Mouse (Mus musculus) ES-E14 (cell line): ENCODE measurements around the gene Elp5. TPM values are rescaled to one million over a fixed set of nuclear protein-coding genes. Genes with fewer than 3 reads are reported as not detected.

Experiments used
- DNase-seq: peaks from one replicate; pipeline ENCODE4 v3.0.0-alpha.2; 2013; ENCODE audit warnings: low read depth, low spot score
- H3K27ac ChIP-seq: 2 replicates; pipeline ENCODE4 v1.5.1; 2012; ENCODE audit warnings: low read depth, mild to moderate bottlenecking, low read length, moderate library complexity, mixed read lengths; ENCODE audit not compliant: poor library complexity, insufficient read depth, severe bottlenecking
- H3K36me3 ChIP-seq: 2 replicates; pipeline ENCODE4 v1.6.1; 2012; ENCODE audit warnings: mild to moderate bottlenecking, low read length, moderate library complexity, mixed read lengths; ENCODE audit not compliant: control insufficient read depth, poor library complexity, insufficient read depth, severe bottlenecking
- H3K4me1 ChIP-seq, 2 experiments: fragments of 150-350 bp in 1 of 2; sonication (generic) in 1 of 2; 2 replicates each; pipeline ENCODE4 v1.6.1; 2012; ENCODE audit warnings: low read length in 2 of 2, mild to moderate bottlenecking in 1 of 2, mixed read lengths in 1 of 2; ENCODE audit not compliant: control insufficient read depth in 2 of 2, insufficient read depth in 2 of 2, poor library complexity in 1 of 2
- H3K4me3 ChIP-seq, 2 experiments: fragments of 150-350 bp in 1 of 2; sonication (generic) in 1 of 2; 2 replicates each; pipeline ENCODE4 v1.5.1; 2012; ENCODE audit warnings: low read length in 2 of 2, low read depth in 1 of 2, mild to moderate bottlenecking in 1 of 2, mixed read lengths in 1 of 2; ENCODE audit not compliant: insufficient read depth in 1 of 2, poor library complexity in 1 of 2, severe bottlenecking in 1 of 2
- H3K9ac ChIP-seq: 2 replicates; pipeline ENCODE4 v1.6.1; 2012; ENCODE audit warnings: low read depth, mild to moderate bottlenecking, low read length, mixed read lengths; ENCODE audit not compliant: poor library complexity, insufficient read depth, severe bottlenecking
- H3K9me3 ChIP-seq: fragments of 150-350 bp; sonication (generic); 2 replicates; pipeline ENCODE4 v1.6.1; 2012; ENCODE audit warnings: low read depth, mild to moderate bottlenecking, low read length; ENCODE audit not compliant: control insufficient read depth, insufficient read depth
- CHD2 ChIP-seq: IDR thresholded peaks from 2 replicates; pipeline ENCODE4 v1.6.1; 2014; ENCODE audit warnings: mild to moderate bottlenecking, low read depth, low read length, inconsistent platforms
- HCFC1 ChIP-seq: IDR thresholded peaks from 2 replicates; pipeline ENCODE4 v1.6.1; 2012; ENCODE audit warnings: low read length, inconsistent platforms, borderline replicate concordance; ENCODE audit not compliant: insufficient read depth
- MAFK ChIP-seq: IDR thresholded peaks from 2 replicates; pipeline ENCODE4 v1.6.1; 2014; ENCODE audit warnings: mild to moderate bottlenecking, low read depth, low read length, inconsistent platforms; ENCODE audit not compliant: insufficient read depth
- ZC3H11A ChIP-seq: IDR thresholded peaks from 2 replicates; pipeline ENCODE4 v1.6.1; 2012; ENCODE audit warnings: low read depth, mild to moderate bottlenecking, inconsistent platforms, low read length, borderline replicate concordance
- ZNF384 ChIP-seq: IDR thresholded peaks from 2 replicates; pipeline ENCODE4 v1.6.1; 2012; ENCODE audit warnings: low read depth, low read length, inconsistent platforms
- in situ Hi-C, 2 experiments: fragments of 600-800 bp; cut with MboI; formaldehyde crosslinking; loops; one replicate each; pipeline ENCODE4 v1.15.1; 2025; ENCODE audit warnings: low sequenced_read_pairs in 2 of 2, inconsistent platforms in 1 of 2; ENCODE audit not compliant: unreplicated experiment in 2 of 2
- total RNA-seq: library from RNA; depleted of rRNA; stranded (reverse); fragments of 300-350 nt; gene quantifications from 2 replicates; pipeline ENCODE4 v1.2.3, GENCODE M21; 2012

Elp5 gene
- total RNA-seq, 1 experiment = 87.9 TPM

DNA sequence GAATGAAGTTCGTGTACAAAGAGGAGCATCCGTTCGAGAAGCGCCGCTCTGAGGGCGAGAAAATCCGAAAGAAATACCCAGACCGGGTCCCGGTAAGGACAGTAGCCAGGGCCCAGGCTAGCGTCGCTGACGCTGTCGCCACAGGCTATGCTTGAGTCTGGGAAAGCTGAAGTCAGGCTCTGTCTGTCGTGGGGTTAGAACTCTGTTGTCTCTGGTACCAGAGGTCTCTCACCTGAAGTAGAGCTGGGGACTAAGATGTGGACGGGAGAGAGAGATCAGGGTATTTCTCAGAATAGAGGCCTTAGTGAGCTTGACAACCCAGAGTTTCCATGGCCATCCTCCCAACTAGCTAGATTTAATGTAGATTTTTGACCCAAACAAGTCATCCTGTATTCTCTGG lies 9.4 kb upstream of the Elp5 start:
- in situ Hi-C loops = no loop called here
- Histone ChIP-seq H3K4me3 (peak overlapping the region; percentile 61 to 85), H3K4me1 (peaks cover 0 to 1% of the 10 kb centered on the region in 2 experiments; a peak in 1 of 4 replicates), H3K9ac (peak overlapping the region; percentile 92), H3K9me3 (no peaks in the 10 kb centered on the region), H3K36me3 (peaks cover 6% of the 10 kb centered on the region), H3K27ac (no peak overlapping the region; the same call in 1 of the 2 replicates)
- TF ChIP-seq HCFC1 = no peak
- no peak for TF ChIP-seq ZNF384
- DNase-seq = no peak

DNA sequence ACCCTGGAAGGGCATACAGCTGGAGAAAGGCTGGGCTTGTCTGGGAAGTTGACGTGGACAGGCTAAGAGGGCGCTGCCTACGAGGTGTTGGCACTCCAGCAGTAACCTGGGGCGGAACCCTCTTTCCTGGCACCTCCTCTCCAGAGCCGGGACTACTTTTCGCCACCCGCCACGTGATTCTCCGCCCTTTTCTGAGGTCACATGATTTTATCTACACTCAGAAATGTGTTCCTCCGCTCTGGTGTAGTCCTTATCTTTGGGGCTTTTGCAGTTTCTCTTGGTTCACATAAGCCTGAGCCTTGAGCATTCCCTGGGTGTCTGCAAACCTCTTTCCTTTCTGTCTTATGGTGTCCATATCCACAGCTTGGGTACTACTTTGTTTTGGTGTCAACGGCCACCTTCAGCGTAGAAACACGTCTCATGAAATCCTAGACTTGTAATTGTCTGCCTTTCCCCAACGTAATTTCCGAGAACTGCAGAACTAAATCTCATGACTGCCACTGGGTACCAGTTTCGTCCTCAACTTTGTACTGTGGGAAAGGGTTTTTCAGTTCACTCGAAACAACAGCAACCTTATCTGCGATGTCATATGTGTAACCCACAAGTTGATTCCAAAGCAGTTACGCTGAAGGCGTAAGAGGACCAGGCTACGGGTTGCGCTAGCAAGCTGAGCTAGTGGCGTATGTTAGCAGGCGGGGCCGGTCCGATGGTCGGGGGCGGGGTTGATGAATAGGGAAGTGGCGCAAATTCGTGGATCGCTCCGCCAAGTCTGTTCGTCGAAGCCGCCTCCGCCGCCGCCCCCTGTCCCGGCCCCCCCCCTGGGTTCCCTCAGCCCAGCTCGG lies 8.8 kb upstream of the Elp5 start, which contains the start of gene Gabarap:
Gene Gabarap (plus strand): TSS at position 294 of the 842 bp plus-strand sequence.
- peak; percentile 95 for DNase-seq
- TF ChIP-seq HCFC1 (peak; percentile 52; the same call in 1 of the 2 replicates), CHD2 (peak; percentile 81), ZC3H11A (no peak), ZNF384 (no peak), MAFK (no peak)
- Histone ChIP-seq H3K9me3 (no peaks in the 10 kb centered on the region), H3K4me1 (peaks cover 0 to 1% of the 10 kb centered on the region in 2 experiments; a peak in 1 of 4 replicates), H3K9ac (peak within 1 kb of the TSS; percentile 92), H3K36me3 (peaks cover 10% of the 10 kb centered on the region), H3K4me3 (peak within 1 kb of the TSS; percentile 61 to 85), H3K27ac (peak within 1 kb of the TSS; percentile 30)
- in situ Hi-C loops = no loop called here

DNA sequence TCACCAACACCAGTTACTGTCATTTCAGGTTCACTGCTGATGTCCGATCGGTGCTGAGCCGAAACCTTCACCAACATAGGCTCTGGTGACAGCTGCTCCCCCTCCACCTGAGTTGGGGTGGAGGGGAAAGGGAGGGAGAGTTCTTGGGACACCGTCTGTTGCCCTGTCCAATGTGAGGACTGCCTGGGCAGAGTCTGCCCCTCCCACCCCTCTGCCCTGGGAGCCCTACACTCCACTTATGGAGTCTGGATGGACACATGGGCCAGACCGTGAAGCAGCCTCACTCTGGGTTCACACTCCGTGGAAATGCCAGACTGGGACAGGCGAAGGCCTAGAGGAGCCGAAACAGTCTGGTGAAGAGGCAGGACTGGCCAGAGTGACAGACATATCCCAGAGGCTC lies 7.6 kb upstream of the Elp5 start:
- no peak overlapping the region for H3K27ac ChIP-seq
- H3K4me3 ChIP-seq = no peak overlapping the region
- H3K4me1 ChIP-seq = peaks cover 0 to 1% of the 10 kb centered on the region in 2 experiments; a peak in 1 of 4 replicates
- H3K9ac ChIP-seq = no peak overlapping the region
- H3K36me3 ChIP-seq = peaks cover 14% of the 10 kb centered on the region
- DNase-seq = no peak
- H3K9me3 ChIP-seq = no peaks in the 10 kb centered on the region
- no peak for TF ChIP-seq CHD2
- no peak for TF ChIP-seq HCFC1
- no peak for TF ChIP-seq ZC3H11A
- no peak for TF ChIP-seq MAFK
- TF ChIP-seq ZNF384 = no peak
- in situ Hi-C loops = no loop called here

DNA sequence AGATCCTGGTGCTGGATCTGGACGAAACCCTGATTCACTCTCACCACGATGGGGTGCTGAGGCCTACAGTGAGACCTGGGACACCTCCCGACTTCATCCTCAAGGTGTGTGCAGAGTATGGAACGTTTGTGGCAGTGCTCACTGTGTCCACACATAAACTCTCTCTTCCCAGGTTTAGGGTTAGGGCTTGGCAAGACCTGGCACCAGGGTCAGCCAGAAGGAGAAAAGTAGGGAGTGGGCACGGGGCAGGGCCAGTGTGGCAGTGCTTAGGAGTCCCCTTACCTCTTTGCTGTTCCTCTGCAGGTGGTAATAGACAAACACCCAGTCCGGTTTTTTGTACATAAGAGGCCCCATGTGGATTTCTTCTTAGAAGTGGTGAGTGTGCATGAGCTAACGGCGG lies 2.1 kb upstream of the Elp5 start:
- in situ Hi-C loops = no loop called here
- H3K4me1 ChIP-seq = peaks cover 0 to 2% of the 10 kb centered on the region in 2 experiments; a peak in 1 of 4 replicates
- TF ChIP-seq CHD2 (no peak), ZNF384 (no peak), ZC3H11A (no peak), MAFK (no peak), HCFC1 (no peak)
- H3K36me3 ChIP-seq = peaks cover 16% of the 10 kb centered on the region
- no peaks in the 10 kb centered on the region for H3K9me3 ChIP-seq
- H3K27ac ChIP-seq = no peak overlapping the region
- H3K9ac ChIP-seq = no peak overlapping the region
- no peak overlapping the region for H3K4me3 ChIP-seq
- no peak for DNase-seq

DNA sequence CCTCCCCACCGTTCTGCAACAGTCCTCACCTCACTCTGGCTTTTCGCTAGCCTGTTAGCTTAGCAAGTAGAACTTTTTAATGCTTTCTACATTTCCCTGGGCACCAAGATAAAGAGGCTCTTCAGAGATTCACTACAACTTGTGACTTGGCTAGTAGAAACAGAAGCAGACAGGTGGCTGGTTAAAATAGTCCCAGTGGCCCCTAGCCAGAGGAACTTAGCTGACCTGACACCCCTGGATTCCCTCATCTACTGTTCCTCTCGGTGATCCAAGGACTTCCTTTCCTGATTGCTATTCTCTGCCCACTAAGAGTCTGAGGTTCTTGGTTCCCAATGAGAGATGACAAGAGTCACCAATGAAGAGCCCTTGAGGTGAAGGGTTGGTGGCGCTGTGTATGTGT lies 1.1 kb upstream of the Elp5 start:
- peaks cover 0 to 2% of the 10 kb centered on the region in 2 experiments; a peak in 1 of 4 replicates for H3K4me1 ChIP-seq
- TF ChIP-seq MAFK (no peak), HCFC1 (no peak), ZNF384 (no peak), ZC3H11A (no peak), CHD2 (no peak)
- no peak overlapping the region for H3K9ac ChIP-seq
- no peaks in the 10 kb centered on the region for H3K9me3 ChIP-seq
- H3K27ac ChIP-seq = no peak overlapping the region
- H3K4me3 ChIP-seq = no peak overlapping the region
- in situ Hi-C loops = no loop called here
- peaks cover 16% of the 10 kb centered on the region for H3K36me3 ChIP-seq
- DNase-seq = no peak
